Comparison of ENCODE assay signal across 8 mouse cellular contexts in genomic region chr4:147449099-147449581, GRCm38 (mm10). TPM values are rescaled to one million over a fixed set of nuclear protein-coding genes. Genes with fewer than 3 reads are reported as not detected.
DNase-seq lines count a peak whose midpoint lies in the region; ATAC-seq lines count a peak whose summit lies in the region.

No protein-coding gene starts in this region.

- peaks cover 33% of the 10 kb centered on the region for H3K9me3 ChIP-seq in forebrain, embryonic 10.5 days
- H3K9me3 ChIP-seq in forebrain, embryonic 16.5 days (ENCODE audit: control insufficient read depth, low read length): peaks cover 13% of the 10 kb centered on the region
- H3K9me3 ChIP-seq in forebrain, embryonic 13.5 days (replicated peaks): peaks cover 17% of the 10 kb centered on the region; the same call in 1 of the 2 replicates

- peaks cover 8% of the 10 kb centered on the region; the same call in 1 of the 2 replicates for H3K36me3 ChIP-seq in forebrain, embryonic 10.5 days (replicated peaks)
- no peaks in the 10 kb centered on the region for H3K36me3 ChIP-seq in forebrain, embryonic 16.5 days (ENCODE audit: control insufficient read depth, insufficient read depth)
- no peaks in the 10 kb centered on the region for H3K36me3 ChIP-seq in forebrain, embryonic 13.5 days (ENCODE audit: poor library complexity, severe bottlenecking)

- DNase-seq in forebrain, embryonic 10.5 days (ENCODE audit: extremely low spot score, low spot score): peak; percentile 48
- DNase-seq in 3T3-L1 (ENCODE audit: low read depth, low spot score) (peak; percentile 51), liver (peak; percentile 42)
- no peak for DNase-seq in thymus, postnatal 25 days
- DNase-seq in layer of hippocampus, postnatal 14 days (ENCODE audit: low spot score in 2 of 2): no peak
- DNase-seq in T-cell, adult 2 months (ENCODE audit: low spot score): no peak

- no peak for ATAC-seq in forebrain, embryonic 16.5 days
- ATAC-seq in forebrain, embryonic 13.5 days: no peak

- H3K27me3 ChIP-seq in forebrain, embryonic 10.5 days (ENCODE audit: poor library complexity, severe bottlenecking): no peaks in the 10 kb centered on the region
- no peaks in the 10 kb centered on the region for H3K27me3 ChIP-seq in forebrain, embryonic 16.5 days (replicated peaks; ENCODE audit: control insufficient read depth, insufficient read depth, low read length)
- H3K27me3 ChIP-seq in forebrain, embryonic 13.5 days: no peaks in the 10 kb centered on the region

- peak overlapping the region; percentile 52 for H3K4me3 ChIP-seq in forebrain, embryonic 10.5 days
- no peak overlapping the region for H3K4me3 ChIP-seq in forebrain, embryonic 16.5 days (replicated peaks; ENCODE audit: low read length)
- H3K4me3 ChIP-seq in forebrain, embryonic 13.5 days: 0 out of 2 replicates have a peak overlapping the region, but pooled peaks have one; percentile 15

- H3K9ac ChIP-seq in forebrain, embryonic 16.5 days (replicated peaks; ENCODE audit: low read depth, low read length): no peak overlapping the region
- H3K9ac ChIP-seq in forebrain, embryonic 13.5 days: no peak overlapping the region

- H3K4me1 ChIP-seq in forebrain, embryonic 10.5 days: peaks cover 6% of the 10 kb centered on the region
- H3K4me1 ChIP-seq in forebrain, embryonic 16.5 days (replicated peaks; ENCODE audit: control insufficient read depth, insufficient read depth, low read length): no peaks in the 10 kb centered on the region
- H3K4me1 ChIP-seq in forebrain, embryonic 13.5 days: no peaks in the 10 kb centered on the region

- no peak overlapping the region for H3K4me2 ChIP-seq in forebrain, embryonic 16.5 days (ENCODE audit: low read length)
- peak overlapping the region; percentile 28 for H3K4me2 ChIP-seq in forebrain, embryonic 13.5 days

- WGBS in forebrain, embryonic 10.5 days: 45% methylated on average over 13 of the region's 13 CpGs
- 49% methylated on average over 13 of the region's 13 CpGs for WGBS in forebrain, embryonic 16.5 days
- WGBS in forebrain, embryonic 13.5 days: 46% methylated on average over 13 of the region's 13 CpGs

- peak overlapping the region; percentile 78 for H3K27ac ChIP-seq in forebrain, embryonic 10.5 days
- no peak overlapping the region for H3K27ac ChIP-seq in forebrain, embryonic 16.5 days (ENCODE audit: low read length)
- H3K27ac ChIP-seq in forebrain, embryonic 13.5 days: no peak overlapping the region

RNA-seq across cellular contexts. Expression of gene Zfp982, which starts 43.1 kb away (rescaled TPM):
- 6.4 and 10.5 TPM in 2 replicates for polyA plus RNA-seq in forebrain, embryonic 10.5 days (2016; fragmentation: Nextera tagmentation; extraction: Ambion mirVana)
- polyA plus RNA-seq in forebrain, embryonic 16.5 days (2015; fragmentation: Nextera tagmentation; extraction: Ambion mirVana): 2.9 and 3.4 TPM in 2 replicates
- polyA plus RNA-seq in forebrain, embryonic 13.5 days (2015; fragmentation: Nextera tagmentation; extraction: Ambion mirVana): 1.5 and 2.8 TPM in 2 replicates
- total RNA-seq in layer of hippocampus, postnatal 14 days (2021): 1 to 10 TPM; 3.7 to 4.1 TPM

Comparison
In these comparisons a context has a peak if more than half of its experiments do, and no peak if none do; other contexts are left out.
1. DNase-seq: peak in forebrain, embryonic 10.5 days (single experiment), 3T3-L1 (single experiment) and liver (single experiment); none in thymus, postnatal 25 days (single experiment), layer of hippocampus, postnatal 14 days (0 of 2) and T-cell, adult 2 months (single experiment).